Mouse (Mus musculus) v-Abl transformed pro-B cells (cell line): ENCODE results near the gene Cphx1.
"Not testable (repeated sequence)": the region's sequence is repeated elsewhere in the genome, so short reads cannot be mapped to it uniquely, and the experiment has no call there.

ENCODE experiments used
- in situ Hi-C, 2 experiments: fragments of 400-800 bp; cut with MboI; formaldehyde crosslinking; loops; one replicate each; pipeline ENCODE4 v1.15.1; 2025; ENCODE audit not compliant: unreplicated experiment in 2 of 2

Gene Cphx1

DNA sequence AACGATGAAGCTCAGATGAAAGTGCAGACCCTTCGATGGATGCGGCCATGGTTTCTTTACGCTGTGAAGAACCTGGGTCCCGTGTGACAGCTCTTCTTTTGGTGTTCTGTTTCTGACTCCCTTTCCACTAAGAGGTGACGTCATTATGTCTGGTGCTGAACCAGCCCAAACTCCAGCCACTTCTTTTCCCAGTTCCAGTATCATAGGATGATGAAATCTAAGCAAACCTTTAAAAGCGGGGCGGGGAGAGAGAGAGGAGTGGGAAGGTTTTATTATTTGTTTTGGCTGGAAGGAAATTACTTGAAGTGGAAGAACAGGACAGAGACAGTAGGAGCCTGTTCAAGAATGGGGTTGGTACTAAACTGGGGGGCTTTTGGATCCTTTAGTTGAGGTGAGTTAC, at the start of gene Cphx1:
Gene Cphx1 (plus strand): TSS at position 301 of the 400 bp plus-strand sequence.
- in situ Hi-C loops: not testable (repeated sequence)

DNA sequence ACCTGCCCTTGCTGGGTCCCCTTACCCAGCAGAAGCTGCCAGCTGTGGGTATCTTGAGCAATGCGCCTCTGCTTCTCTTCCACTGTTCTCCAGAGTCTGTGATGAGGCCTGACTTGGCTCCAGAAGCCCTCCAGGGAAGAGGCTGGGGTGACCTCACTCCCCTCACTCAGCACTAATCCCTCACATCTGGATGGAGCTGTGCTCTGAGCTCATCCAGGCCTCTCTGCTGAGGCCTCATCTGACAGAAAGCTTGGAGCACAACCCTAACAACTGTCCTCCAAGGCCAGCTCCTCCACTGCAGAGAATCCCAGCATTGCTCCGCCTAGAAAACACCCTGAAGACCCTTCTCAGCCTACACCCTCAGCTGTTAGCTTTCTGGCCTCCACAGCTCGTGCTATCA, 43.5 kb upstream of the Cphx1 start:
- in situ Hi-C loops: not testable (repeated sequence)

DNA sequence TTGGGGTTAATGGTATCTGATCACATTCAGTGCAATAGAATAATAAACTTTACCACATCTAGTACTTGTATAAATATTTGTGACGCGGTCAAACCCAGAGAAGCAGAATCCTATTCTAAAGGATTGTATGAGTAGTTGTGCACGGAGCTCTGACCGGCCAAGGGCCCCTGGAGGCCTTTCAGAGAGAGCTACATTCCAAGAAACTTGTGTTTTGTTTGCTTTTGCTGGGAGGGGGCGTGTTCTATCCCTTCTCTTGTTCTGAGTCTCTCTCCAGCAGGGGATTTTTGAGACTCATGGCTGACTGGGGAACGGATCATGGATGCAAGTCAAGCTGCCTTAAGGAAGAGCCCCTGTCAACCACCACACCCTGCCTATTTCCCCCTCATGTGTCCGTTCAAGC, 42.4 kb upstream of the Cphx1 start:
- in situ Hi-C loops: not testable (repeated sequence)

DNA sequence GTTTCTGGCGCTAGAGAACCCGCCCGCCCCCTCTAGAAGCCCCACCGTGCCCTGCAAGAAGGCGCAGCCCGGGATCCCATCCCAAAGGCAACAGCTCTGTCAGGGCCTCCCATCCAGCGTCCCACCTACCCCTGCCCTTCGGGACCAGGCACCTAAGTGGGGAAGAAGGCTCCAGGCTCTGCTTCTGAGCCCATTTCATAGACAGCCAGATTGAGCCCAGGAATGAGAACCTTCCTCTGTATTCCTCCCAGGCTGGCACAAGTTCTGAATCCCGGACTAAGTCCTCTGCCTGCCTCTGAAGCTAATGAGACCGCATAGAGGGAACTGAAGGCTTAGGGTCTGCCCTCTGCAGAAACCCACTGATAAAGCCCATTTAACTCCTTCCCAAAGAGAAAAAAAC, 35.1 kb upstream of the Cphx1 start, which contains the start of gene Plac9a:
Gene Plac9a (minus strand): TSS at position 101 of the 400 bp plus-strand sequence.
- in situ Hi-C loops: not testable (repeated sequence)

DNA sequence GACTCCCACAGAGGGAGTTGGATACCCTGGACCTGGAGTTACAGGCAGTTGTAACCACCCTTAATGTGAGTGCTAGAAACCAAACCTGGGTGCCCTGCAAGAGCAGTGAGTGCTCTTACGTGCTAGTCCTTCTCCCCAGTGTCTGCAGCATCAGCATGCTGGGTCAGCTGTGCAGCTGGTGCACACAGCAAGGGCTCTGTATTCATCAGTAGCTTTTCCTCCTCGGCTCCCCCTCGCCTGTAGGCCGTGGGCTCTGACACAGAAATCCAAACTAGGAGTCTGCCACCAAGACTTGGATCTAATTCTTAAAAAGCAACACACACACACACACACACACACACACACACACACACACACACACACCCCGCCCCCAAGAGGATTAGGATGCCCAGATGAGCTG, 32.9 kb upstream of the Cphx1 start:
- in situ Hi-C loops: not testable (repeated sequence)

- in situ Hi-C loops: not testable (repeated sequence)
Measured at GRCm38 (mm10) chr14:25907272-25907671, 30.8 kb upstream of the Cphx1 start.

DNA sequence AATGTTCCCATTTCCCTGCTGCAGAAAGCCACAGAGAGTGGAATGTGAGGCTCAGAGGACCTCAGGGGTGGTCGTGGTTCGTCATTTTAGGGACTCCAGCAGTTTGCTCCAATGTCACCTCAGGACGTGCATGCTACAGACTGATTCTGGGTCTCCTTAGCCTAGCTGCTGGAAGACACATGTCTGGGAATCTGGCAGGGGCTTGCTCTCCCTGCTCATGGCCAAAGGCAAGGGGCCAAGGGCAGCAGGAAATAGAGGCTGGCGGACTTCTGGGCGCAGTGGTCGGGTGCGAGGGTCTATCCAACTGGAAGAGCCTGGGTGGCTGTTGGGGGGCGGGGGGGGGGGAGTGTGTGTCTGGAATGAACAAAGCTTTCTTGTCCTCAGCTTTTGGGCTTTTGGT, 29.1 kb upstream of the Cphx1 start:
- in situ Hi-C loops: not testable (repeated sequence)

- in situ Hi-C loops: not testable (repeated sequence)
Measured at GRCm38 (mm10) chr14:25918427-25919170, 19.5 kb upstream of the Cphx1 start.

- in situ Hi-C loops: not testable (repeated sequence)
Measured at GRCm38 (mm10) chr14:25926814-25927561, 11.1 kb upstream of the Cphx1 start.

GRCm38 (mm10) chr14:25927562-25927881, 10.6 kb upstream of the Cphx1 start, which contains the start of gene Tmem254a:
Gene Tmem254a, minus strand, starts transcription at chr14:25927672.
- in situ Hi-C loops: not testable (repeated sequence)

DNA sequence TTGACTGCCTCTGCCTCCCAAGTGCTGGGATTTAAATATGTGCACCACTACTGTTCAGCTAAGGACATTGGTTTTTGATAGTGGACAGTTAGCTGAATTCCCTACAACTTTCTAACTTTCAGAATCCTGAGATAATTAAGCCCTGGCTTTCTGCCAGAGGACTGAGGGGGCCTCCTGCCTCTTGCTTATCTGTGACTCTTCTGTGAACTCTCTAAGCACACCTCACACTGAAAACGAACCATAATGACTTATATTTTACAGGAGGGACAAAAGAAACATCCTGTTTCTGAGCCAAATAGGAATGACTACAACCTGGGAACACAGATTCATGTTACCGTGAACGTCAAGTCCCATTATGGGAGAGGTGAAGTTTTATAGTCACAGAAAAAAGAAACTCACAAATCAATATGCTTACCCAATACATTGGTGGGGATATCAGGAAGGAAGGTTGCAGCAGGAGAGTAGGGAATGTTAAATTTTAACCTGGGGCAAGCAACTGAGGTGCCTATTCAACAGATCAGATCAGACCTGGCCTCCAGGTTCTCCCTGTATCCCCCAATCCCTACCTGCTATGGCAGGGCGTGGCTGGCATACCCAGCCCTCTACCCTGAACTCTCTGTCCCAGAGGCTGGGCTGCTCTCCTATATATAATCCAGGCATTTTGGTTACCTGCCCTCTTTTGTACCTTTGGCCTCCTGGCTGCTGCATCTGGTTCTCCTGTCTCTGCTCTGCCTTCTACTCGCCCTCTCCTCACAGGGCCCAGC, 1.1 kb upstream of the Cphx1 start:
- in situ Hi-C loops: not testable (repeated sequence)

DNA sequence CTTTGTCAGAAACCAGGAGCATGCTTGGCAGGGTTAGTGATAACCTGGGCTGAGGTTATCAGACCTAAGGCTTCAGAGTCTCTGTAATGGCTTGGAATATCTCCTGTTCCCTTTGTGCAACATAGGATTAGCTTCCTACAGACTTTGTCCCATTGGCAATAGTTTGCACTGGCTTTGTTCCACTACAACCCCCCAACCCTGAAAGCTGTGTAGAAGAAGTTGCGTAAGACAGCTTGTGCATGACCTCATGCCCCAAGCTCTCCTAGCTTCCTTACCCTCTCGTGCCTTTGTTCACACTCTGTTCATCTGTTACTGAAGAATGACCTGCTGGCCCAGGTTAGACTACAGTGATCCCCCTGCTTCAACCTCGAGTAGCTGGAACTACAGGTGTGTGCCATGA, 19.8 kb downstream of the Cphx1 start:
- in situ Hi-C loops: not testable (repeated sequence)

- in situ Hi-C loops: not testable (repeated sequence)
Measured at GRCm38 (mm10) chr14:25978371-25979241, 40.5 kb downstream of the Cphx1 start, which contains the start of gene Duxbl1. Gene Duxbl1, plus strand, starts transcription at chr14:25978577.

DNA sequence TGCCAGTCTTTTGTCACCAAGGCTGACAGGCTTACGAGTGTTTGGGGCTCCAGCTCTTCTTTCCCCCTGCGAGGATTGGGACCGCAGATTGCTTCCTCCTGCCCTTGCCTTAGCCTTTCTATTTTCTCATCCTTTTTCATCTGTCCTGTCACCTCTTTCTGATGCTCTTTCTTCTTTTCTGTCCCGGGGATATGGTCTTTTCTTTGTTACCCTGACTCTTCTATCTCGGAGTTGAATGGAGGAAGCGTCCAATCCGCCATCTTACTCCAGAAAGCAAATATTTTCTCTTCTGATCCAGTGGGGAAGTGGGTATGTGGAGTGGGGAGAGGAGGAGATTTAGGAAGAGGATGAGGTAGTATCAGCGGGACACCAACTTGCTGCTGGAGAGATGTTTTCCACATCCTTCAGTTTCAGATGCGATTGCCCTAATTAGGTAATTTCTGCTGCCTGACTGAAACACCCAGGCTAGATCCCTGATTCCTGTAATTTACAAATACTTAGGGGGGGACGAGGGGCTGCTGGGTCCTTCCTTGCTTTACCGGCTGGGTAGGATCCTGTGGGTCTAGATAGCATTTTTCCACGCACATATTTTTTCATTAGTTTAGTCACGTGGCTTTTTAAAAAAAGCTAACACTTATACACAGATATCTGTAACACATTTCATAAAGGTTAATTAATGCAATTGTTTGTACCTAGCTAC, 41.3 kb downstream of the Cphx1 start:
- in situ Hi-C loops: not testable (repeated sequence)

GRCm38 (mm10) chr14:25981880-25982279, 43.8 kb downstream of the Cphx1 start:
- in situ Hi-C loops: not testable (repeated sequence)
